13 mouse cellular contexts compared by ENCODE assay signal in genomic region chr2:31252167-31252566, GRCm38 (mm10).
"Had no signal": no experiment of that assay in that cellular context is flagged by ENCODE, and none has a peak within 500 bp of the region (broad histone marks: within the 10 kb centered on the region; RNA-seq: fewer than 3 reads in every experiment).

No protein-coding gene starts in this region.

- ATAC-seq: liver, embryonic 12.5 days had no signal

- H3K4me3 ChIP-seq: limb, embryonic 15.5 days; liver, embryonic 12.5 days; midbrain, embryonic 10.5 days; myocyte; neural tube, embryonic 15.5 days had no signal

- DNase-seq: lung, embryonic 14.5 days; lung, postnatal 10 days; lung, postnatal 4 days; midbrain, embryonic 14.5 days; right cerebral cortex, postnatal 4 days; spleen, adult 18-20 months; thymus, adult 2 months; thymus, postnatal 25 days had no signal

- H3K4me2 ChIP-seq: limb, embryonic 15.5 days; liver, embryonic 12.5 days; lung, embryonic 14.5 days; neural tube, embryonic 15.5 days had no signal

- H3K9ac ChIP-seq: limb, embryonic 15.5 days; liver, embryonic 12.5 days; lung, embryonic 14.5 days; neural tube, embryonic 15.5 days had no signal

- H3K9me3 ChIP-seq: limb, embryonic 15.5 days; liver, embryonic 12.5 days; midbrain, embryonic 10.5 days; neural tube, embryonic 15.5 days had no signal

- H3K27ac ChIP-seq: limb, embryonic 15.5 days; liver, embryonic 12.5 days; midbrain, embryonic 10.5 days; neural tube, embryonic 15.5 days had no signal

- H3K27me3 ChIP-seq: limb, embryonic 15.5 days; neural tube, embryonic 15.5 days had no signal

- H3K36me3 ChIP-seq: liver, embryonic 12.5 days had no signal
